Mouse (Mus musculus) gonadal fat pad, adult 2 months (tissue): ENCODE results near the gene Olfr569. TPM values are rescaled to one million over a fixed set of nuclear protein-coding genes. Genes with fewer than 3 reads are reported as not detected.
A peak's percentile ranks its signal among the peaks of the same experiment; 100 is the strongest.

Experiments
- DNase-seq: peaks from one replicate; pipeline ENCODE4 v3.0.0-alpha.2; 2012; ENCODE audit warnings: low read depth
- polyA plus RNA-seq: library from polyadenylated mRNA; depleted of rRNA; stranded (reverse); fragments of >200 nt; gene quantifications from 2 replicates; pipeline ENCODE4 v1.2.3, GENCODE M21; 2012; rRNA removed

The Olfr569 gene
- polyA plus RNA-seq: not detected in 2 replicates

DNA sequence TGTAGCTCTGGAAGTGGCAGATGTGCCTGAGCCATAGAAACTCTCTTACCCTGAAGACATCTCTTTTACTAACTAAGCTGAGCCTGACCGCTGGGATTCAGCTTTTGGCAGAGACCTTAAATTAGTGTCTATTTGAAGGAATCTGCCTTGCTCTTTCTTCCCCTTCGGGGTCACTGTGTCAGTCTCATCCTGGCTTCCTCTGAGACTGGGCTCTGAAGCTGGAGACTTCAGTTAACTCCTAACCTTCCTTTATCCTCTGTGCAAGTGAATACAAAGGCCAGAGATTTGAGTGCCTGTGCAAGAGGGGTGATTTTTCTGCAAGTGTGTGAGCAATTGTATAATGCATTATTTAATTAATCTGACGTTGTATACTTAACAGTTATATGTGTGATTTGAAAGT lies at the start of gene Olfr569:
TSS of gene Olfr569 (minus strand) at position 101 of the 400 bp plus-strand sequence.
- DNase-seq: no peak

DNA sequence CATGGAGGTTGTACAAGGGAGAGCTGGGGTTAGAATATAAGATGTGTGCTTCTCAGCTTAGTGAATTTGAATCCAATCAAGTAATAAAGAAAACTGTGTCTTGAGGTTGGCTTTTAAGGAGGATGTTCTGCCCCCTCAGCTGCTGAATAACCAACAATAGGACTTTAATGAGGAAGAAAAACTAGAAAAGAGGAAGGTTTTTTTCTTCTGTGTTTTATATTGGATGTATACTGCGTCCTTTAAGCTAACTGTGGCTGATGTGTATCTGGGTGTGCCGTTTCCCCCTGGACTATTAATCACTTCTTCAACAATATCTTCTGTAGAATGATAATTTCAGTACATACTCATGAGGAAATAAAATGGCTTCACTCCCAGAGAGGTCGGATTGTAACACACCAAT lies 36.4 kb upstream of the Olfr569 start:
- no peak for DNase-seq

DNA sequence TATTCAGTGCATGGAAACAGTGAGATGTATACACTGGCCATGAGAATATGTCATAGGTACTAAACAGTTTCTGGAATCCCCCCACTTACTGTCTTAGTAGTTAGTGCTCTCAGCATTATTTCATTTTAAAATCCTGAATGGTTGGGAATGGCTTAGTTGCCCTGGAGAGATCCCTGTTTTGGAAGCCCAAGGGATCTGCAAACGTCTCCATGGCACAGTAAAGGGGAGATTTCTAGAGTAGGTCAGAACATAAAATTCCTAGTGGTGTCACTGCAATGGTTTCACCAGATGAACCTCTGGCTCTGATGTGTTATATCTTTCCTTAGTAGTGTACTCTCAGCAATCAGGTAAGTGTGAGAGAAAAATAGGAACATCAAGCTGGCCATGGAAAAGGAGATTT lies 33.4 kb upstream of the Olfr569 start, which contains the start of gene Olfr572:
TSS of gene Olfr572 (plus strand) at position 301 of the 400 bp plus-strand sequence.
- DNase-seq: no peak

DNA sequence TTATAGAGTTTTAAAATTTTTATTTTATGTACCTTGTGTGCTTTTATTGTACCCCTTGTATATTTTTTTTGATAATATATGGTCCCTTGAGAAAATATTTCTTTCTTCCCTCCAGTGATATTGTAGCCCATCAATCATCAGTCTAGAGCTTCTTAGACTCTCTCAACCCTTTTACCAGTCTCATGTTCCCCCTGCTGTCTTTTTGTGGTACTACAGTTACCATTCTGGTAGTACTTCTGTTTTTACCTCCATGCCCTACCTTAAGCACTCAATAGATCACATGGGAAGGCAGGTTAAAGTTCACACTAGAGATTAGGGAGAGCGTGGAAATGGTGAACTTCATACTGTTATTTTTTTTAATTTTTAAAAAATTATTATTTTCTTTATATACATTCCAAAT lies 28.9 kb upstream of the Olfr569 start:
- DNase-seq: peak; percentile 2

DNA sequence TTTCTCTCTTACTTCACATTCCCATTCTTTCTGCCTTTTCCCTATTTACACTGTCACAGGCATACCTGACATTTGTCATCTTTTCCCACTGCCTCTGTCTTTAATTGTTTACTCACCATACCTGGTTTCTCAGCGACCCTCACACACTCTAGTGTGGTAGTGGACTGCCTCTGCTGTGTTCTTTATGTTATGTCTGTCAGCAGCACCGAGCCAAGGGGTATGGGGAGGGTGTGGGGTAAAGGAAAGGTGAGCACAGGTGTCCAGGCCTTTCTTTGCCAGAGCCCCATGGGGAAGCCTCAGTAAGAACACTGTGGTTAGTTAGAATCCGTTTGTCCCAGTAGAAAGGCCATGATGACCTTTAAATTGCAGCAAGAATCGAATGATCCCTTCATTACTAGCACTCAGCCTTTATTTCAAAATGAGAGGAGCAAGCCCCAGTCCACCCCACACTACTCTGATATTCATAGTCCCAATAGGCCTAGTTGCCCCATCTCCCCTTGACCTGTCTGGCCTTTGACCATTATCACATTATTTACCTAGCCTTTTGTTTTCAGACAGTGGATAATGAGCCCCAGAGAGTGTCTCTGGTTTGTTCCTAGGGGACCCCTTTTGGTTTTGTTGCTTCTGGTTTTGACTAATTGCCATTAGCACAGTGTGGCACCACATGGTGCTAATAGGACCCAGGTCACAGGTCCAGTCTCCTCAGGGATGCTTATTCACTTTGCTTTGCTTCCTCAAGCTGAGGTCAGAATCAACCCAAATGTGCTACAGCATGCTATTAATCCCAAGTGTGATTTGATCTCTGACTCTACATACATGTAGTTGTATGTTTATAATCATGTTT lies 26.6 kb upstream of the Olfr569 start, which contains the start of gene Olfr571:
TSS of gene Olfr571 (minus strand) at position 505 of the 844 bp plus-strand sequence.
- DNase-seq: no peak

DNA sequence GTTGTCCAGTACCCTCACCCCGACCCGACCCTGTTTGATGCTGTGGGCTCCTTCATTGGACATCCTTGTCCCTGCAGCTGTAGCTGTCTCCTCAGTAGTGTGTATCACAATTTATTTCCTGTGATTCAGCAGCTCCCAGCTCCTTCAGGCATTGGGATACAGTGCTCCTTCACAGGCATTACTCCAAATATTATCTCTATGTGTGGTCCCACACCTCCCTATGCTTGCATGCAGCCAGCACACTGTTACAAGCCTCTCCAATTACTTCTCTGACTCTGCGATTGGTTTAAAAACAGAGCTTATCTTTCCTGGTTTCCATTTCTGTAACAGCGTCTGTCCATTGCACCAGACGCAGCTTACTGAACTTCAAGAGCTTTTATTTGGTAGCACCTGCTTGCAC lies 25.7 kb upstream of the Olfr569 start:
- no peak for DNase-seq

DNA sequence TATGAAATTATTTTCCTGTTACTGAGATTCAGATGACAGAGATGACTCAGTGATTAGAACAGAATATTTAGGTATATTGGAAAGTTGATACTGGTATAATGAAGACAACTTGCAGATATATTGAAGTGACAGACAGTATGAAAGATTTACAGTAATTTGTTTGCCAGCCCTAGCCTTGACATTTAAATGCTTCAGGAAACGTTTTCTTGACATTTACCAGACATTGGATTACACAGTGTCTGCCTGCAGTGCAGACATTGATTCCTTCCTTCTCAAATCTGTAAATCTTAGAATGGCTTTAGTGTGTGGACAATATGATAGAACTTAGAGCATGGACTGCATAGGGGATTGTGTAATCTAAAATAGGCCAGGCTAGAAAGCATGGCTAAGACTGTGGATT lies 24.6 kb upstream of the Olfr569 start:
- no peak for DNase-seq

DNA sequence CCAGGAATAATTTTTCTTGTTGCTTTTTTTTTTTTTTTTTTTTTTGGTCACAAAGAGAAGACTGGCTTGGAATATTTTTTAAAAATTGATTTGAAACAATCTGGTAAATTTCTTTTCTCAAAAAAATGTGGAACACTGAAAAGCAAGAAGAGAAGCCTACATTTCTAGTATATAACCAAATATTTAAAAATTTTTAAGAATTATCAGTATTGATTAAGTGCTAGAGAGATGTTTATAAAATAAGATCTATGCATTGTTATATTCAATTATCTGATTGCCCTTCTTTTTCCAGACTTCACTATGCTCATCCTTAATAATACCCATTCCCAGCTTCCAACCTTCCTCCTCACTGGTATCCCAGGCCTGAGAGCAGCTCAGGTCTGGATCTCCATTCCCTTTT lies 13.9 kb downstream of the Olfr569 start, which contains the start of gene Olfr568:
TSS of gene Olfr568 (plus strand) at position 301 of the 400 bp plus-strand sequence.
- DNase-seq: no peak

DNA sequence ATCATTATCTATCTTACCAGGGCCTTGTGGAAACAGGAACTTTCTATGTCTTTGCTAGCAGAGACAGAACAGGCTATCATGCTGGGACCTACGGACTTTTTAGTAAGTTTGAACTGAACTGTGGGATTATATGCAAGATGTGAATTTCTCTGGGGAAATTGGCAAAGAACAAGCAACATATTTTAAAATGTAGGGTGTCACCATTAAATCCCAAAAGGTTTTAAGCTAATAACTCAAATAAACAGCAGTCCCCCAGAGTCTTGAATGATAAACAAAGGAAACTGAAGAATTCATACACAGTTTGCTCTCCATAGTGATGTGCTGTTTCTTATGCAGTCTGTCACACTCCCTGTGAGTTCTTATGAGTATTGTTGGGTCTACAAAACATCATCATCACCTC lies 32.0 kb downstream of the Olfr569 start, which contains the start of gene Olfr566:
TSS of gene Olfr566 (minus strand) at position 101 of the 400 bp plus-strand sequence.
- no peak for DNase-seq

DNA sequence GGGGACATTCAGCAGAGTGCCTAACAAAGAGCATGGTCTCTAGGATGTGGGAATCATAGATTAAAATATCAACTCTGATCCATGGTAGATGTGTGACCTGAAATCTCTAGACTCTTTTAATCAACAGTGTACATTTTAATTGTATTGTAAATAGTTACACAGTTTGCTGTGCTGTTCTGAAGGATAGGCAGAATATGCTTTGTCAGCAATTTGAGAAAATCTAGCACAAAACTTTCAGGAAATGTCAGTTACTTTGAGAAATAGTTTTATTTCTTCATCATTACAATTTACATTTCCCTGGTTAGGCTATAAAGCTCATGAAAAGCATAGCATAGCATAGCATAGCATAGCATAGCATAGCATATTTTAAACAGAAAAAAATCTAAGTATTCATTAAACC lies 34.9 kb downstream of the Olfr569 start:
- no peak for DNase-seq

Other genes with a start within 250 kb of the Olfr569 start
- gene Olfr555, start 232.1 kb downstream of the Olfr569 start, polyA plus RNA-seq: not detected in 2 replicates
- gene Olfr556, start 226.0 kb downstream of the Olfr569 start, polyA plus RNA-seq: not detected in 2 replicates
- 37.4 and 42.2 TPM in 2 replicates for gene Trim68, start 203.6 kb downstream of the Olfr569 start, polyA plus RNA-seq
- gene Olfr557, start 195.0 kb downstream of the Olfr569 start, polyA plus RNA-seq: not detected in 2 replicates
- gene Olfr558, start 188.7 kb downstream of the Olfr569 start, polyA plus RNA-seq: 2.6 and 3.6 TPM in 2 replicates
- gene Olfr33, start 171.8 kb downstream of the Olfr569 start, polyA plus RNA-seq: not detected in 2 replicates
- not detected in 2 replicates for gene Olfr559, start 163.4 kb downstream of the Olfr569 start, polyA plus RNA-seq
- gene Olfr560, start 131.5 kb downstream of the Olfr569 start, polyA plus RNA-seq: 0.14 TPM in 1 of 2 replicates, not detected in the other
- gene Olfr78, start 131.4 kb downstream of the Olfr569 start, polyA plus RNA-seq: 3.7 and 4.9 TPM in 2 replicates
- gene Olfr561, start 119.7 kb downstream of the Olfr569 start, polyA plus RNA-seq: 0.09 TPM in 1 of 2 replicates, not detected in the other
- not detected in 2 replicates for gene Olfr564, start 87.4 kb downstream of the Olfr569 start, polyA plus RNA-seq
- gene Olfr566, start 32.1 kb downstream of the Olfr569 start, polyA plus RNA-seq: not detected in 2 replicates
- not detected in 2 replicates for gene Olfr568, start 13.8 kb downstream of the Olfr569 start, polyA plus RNA-seq
- gene Olfr570, start 3.7 kb upstream of the Olfr569 start, polyA plus RNA-seq: not detected in 2 replicates
- not detected in 2 replicates for gene Olfr571, start 26.7 kb upstream of the Olfr569 start, polyA plus RNA-seq
- not detected in 2 replicates for gene Olfr572, start 33.5 kb upstream of the Olfr569 start, polyA plus RNA-seq
- gene Olfr573-ps1, start 51.7 kb upstream of the Olfr569 start, polyA plus RNA-seq: not detected in 2 replicates
- not detected in 2 replicates for gene Olfr574, start 57.6 kb upstream of the Olfr569 start, polyA plus RNA-seq
- gene Olfr575, start 67.9 kb upstream of the Olfr569 start, polyA plus RNA-seq: not detected in 2 replicates
- not detected in 2 replicates for gene Olfr576, start 71.8 kb upstream of the Olfr569 start, polyA plus RNA-seq
- not detected in 2 replicates for gene Olfr577, start 85.1 kb upstream of the Olfr569 start, polyA plus RNA-seq
- not detected in 2 replicates for gene Olfr578, start 98.4 kb upstream of the Olfr569 start, polyA plus RNA-seq
- not detected in 2 replicates for gene Olfr582, start 147.1 kb upstream of the Olfr569 start, polyA plus RNA-seq
- not detected in 2 replicates for gene Olfr583, start 160.4 kb upstream of the Olfr569 start, polyA plus RNA-seq
- gene Olfr584, start 191.0 kb upstream of the Olfr569 start, polyA plus RNA-seq: not detected in 2 replicates
- not detected in 2 replicates for gene Olfr585, start 206.8 kb upstream of the Olfr569 start, polyA plus RNA-seq
- not detected in 2 replicates for gene Olfr586, start 234.8 kb upstream of the Olfr569 start, polyA plus RNA-seq
- gene Olfr588-ps1, start 250.0 kb upstream of the Olfr569 start, polyA plus RNA-seq: not detected in 2 replicates